Mouse (Mus musculus) embryonic facial prominence, embryonic 15.5 days (tissue): ENCODE results near the gene Ndufa8. TPM values are rescaled to one million over a fixed set of nuclear protein-coding genes. Genes with fewer than 3 reads are reported as not detected.

Source experiments
- polyA plus RNA-seq: library from polyadenylated mRNA; unstranded; fragments of >200 nt; fragmentation: Nextera tagmentation; extraction: Ambion mirVana; gene quantifications from 2 replicates; pipeline ENCODE4 v1.2.1, GENCODE M21; 2015

Ndufa8 gene
- polyA plus RNA-seq, 1 experiment from 2014 or later: 216 TPM

Other genes with a start within 250 kb of the Ndufa8 start
- 1.2 and 1.4 TPM in 2 replicates for gene Ttll11, start 69.5 kb downstream of the Ndufa8 start, polyA plus RNA-seq
- gene Morn5, start 52 bp upstream of the Ndufa8 start, polyA plus RNA-seq: 10.6 and 20.2 TPM in 2 replicates
- gene Lhx6, start 56.0 kb upstream of the Ndufa8 start, polyA plus RNA-seq: 7.0 and 7.2 TPM in 2 replicates
- 21.5 and 29.7 TPM in 2 replicates for gene Mrrf, start 87.0 kb upstream of the Ndufa8 start, polyA plus RNA-seq
- 73.3 and 78.7 TPM in 2 replicates for gene Rbm18, start 87.4 kb upstream of the Ndufa8 start, polyA plus RNA-seq
- 14.9 and 15.4 TPM in 2 replicates for gene Ptgs1, start 181.0 kb upstream of the Ndufa8 start, polyA plus RNA-seq